Mouse (Mus musculus): ENCODE data around the gene Mmp14.

The Mmp14 gene

GRCm38 (mm10) chr14:54413877-54414700 lies 17.3 kb upstream of the Mmp14 start:
- DNase-seq = no peak

- DNase-seq = no peak
Measured at GRCm38 (mm10) chr14:54415241-54416020, 16.0 kb upstream of the Mmp14 start.

GRCm38 (mm10) chr14:54416229-54416775 lies 15.1 kb upstream of the Mmp14 start:
- no peak for DNase-seq

- DNase-seq = no peak
Measured at GRCm38 (mm10) chr14:54416830-54417229, 14.6 kb upstream of the Mmp14 start.

GRCm38 (mm10) chr14:54417623-54418081 lies 13.8 kb upstream of the Mmp14 start, which contains the start of gene Slc7a7:
TSS of gene Slc7a7 (minus strand) at chr14:54417780.
- no peak for DNase-seq

- no peak for DNase-seq
Measured at GRCm38 (mm10) chr14:54421014-54421413, 10.4 kb upstream of the Mmp14 start.

GRCm38 (mm10) chr14:54423406-54423805 lies 8.0 kb upstream of the Mmp14 start:
- no peak for DNase-seq

- no peak for DNase-seq
Measured at GRCm38 (mm10) chr14:54424634-54425033, 6.8 kb upstream of the Mmp14 start.

- no peak for DNase-seq
Measured at GRCm38 (mm10) chr14:54425540-54425939, 5.9 kb upstream of the Mmp14 start.

GRCm38 (mm10) chr14:54426003-54426688 lies 5.3 kb upstream of the Mmp14 start:
- no peak for DNase-seq

- peak; percentile 79 to 86 for DNase-seq
Measured at GRCm38 (mm10) chr14:54426689-54427398, 4.6 kb upstream of the Mmp14 start, which contains the start of gene Mrpl52. TSS of gene Mrpl52 (plus strand) at chr14:54426909.

- DNase-seq = no peak
Measured at GRCm38 (mm10) chr14:54427696-54428095, 3.7 kb upstream of the Mmp14 start.

GRCm38 (mm10) chr14:54428421-54428820 lies 3.0 kb upstream of the Mmp14 start:
- DNase-seq = no peak

GRCm38 (mm10) chr14:54429332-54430093 lies 1.9 kb upstream of the Mmp14 start:
- DNase-seq = no peak

- DNase-seq = no peak
Measured at GRCm38 (mm10) chr14:54430406-54431145, 836 bp upstream of the Mmp14 start.

- DNase-seq = no peak
Measured at GRCm38 (mm10) chr14:54432078-54432836, 845 bp downstream of the Mmp14 start.

GRCm38 (mm10) chr14:54432837-54433830 lies 1.7 kb downstream of the Mmp14 start:
- no peak for DNase-seq

GRCm38 (mm10) chr14:54433941-54434531 lies 2.6 kb downstream of the Mmp14 start:
- DNase-seq = no peak

All from spleen, adult 18-20 months (tissue).